Mouse (Mus musculus): Measurements from ENCODE around the gene Rpl39l. TPM values are rescaled to one million over a fixed set of nuclear protein-coding genes. Genes with fewer than 3 reads are reported as not detected.
A peak's percentile ranks its signal among the peaks of the same experiment; 100 is the strongest.

Gene Rpl39l
- not detected in 2 replicates for polyA plus RNA-seq (2015; fragmentation: Nextera tagmentation; extraction: Ambion mirVana)

DNA sequence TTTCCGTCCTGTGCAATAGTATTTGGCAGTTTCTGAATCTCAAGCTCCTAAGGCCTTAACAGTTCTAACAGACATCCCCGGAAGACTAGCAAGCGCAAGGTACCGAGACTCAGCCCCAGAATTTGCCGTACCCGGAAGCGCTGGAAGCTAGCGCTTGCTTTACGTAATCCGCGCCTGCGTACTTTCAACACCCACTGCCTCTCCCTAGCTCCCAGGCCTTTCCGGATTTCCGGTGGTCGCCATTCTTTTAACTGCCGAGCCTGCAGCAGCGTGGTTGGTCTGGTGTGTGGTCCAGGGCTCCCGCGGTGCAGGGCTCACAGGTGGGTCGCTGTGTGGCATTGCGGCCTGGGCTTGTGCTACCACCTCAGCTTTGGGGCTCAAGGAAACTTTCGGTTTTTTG is at the start of gene Rpl39l:
Gene Rpl39l, plus strand, starts transcription at position 222 of the 400 bp plus-strand sequence.
- no peaks in the 10 kb centered on the region for H3K9me3 ChIP-seq (ENCODE audit: control insufficient read depth)
- H3K4me1 ChIP-seq (replicated peaks; ENCODE audit: control insufficient read depth, insufficient read depth, low read length) = no peaks in the 10 kb centered on the region
- no peaks in the 10 kb centered on the region for H3K27me3 ChIP-seq (replicated peaks; ENCODE audit: control insufficient read depth, insufficient read depth, low read length)
- TF ChIP-seq CTCF (IDR thresholded peaks at IDR 0.05; ENCODE audit: low read depth) = no peak
- H3K36me3 ChIP-seq (ENCODE audit: control insufficient read depth, insufficient read depth) = no peaks in the 10 kb centered on the region
- 84% methylated on average over 22 of the region's 22 CpGs for WGBS
- H3K4me3 ChIP-seq (ENCODE audit: low read depth, low read length) = no peak within 1 kb of the TSS
- no peak within 1 kb of the TSS for H3K9ac ChIP-seq (ENCODE audit: low read depth, low read length)
- no peak for ATAC-seq
- no peak within 1 kb of the TSS for H3K4me2 ChIP-seq (replicated peaks; ENCODE audit: low read depth)
- no peak within 1 kb of the TSS for H3K27ac ChIP-seq (ENCODE audit: low read depth, low read length)

- no peak for ATAC-seq
- Histone ChIP-seq H3K9me3 (ENCODE audit: control insufficient read depth) (no peaks in the 10 kb centered on the region; the same call in 1 of the 2 replicates), H3K27me3 (replicated peaks; ENCODE audit: control insufficient read depth, insufficient read depth, low read length) (no peaks in the 10 kb centered on the region), H3K36me3 (ENCODE audit: control insufficient read depth, insufficient read depth) (no peaks in the 10 kb centered on the region), H3K4me3 (ENCODE audit: low read depth, low read length) (no peak overlapping the region), H3K4me2 (replicated peaks; ENCODE audit: low read depth) (no peak overlapping the region), H3K27ac (ENCODE audit: low read depth, low read length) (no peak overlapping the region), H3K4me1 (replicated peaks; ENCODE audit: control insufficient read depth, insufficient read depth, low read length) (no peaks in the 10 kb centered on the region), H3K9ac (ENCODE audit: low read depth, low read length) (no peak overlapping the region)
- 95% methylated on average over 1 of the region's 1 CpGs for WGBS
- TF ChIP-seq CTCF (IDR thresholded peaks at IDR 0.05; ENCODE audit: low read depth) = no peak
Observed at GRCm38 (mm10) chr16:10127586-10127985, 42.4 kb upstream of the Rpl39l start.

- H3K9ac ChIP-seq (ENCODE audit: low read depth, low read length) = no peak overlapping the region
- H3K36me3 ChIP-seq (ENCODE audit: control insufficient read depth, insufficient read depth) = no peaks in the 10 kb centered on the region
- 55% methylated on average over 2 of the region's 2 CpGs for WGBS
- H3K4me2 ChIP-seq (replicated peaks; ENCODE audit: low read depth) = no peak overlapping the region
- H3K9me3 ChIP-seq (ENCODE audit: control insufficient read depth) = no peaks in the 10 kb centered on the region
- ATAC-seq = peak; percentile 71
- H3K27ac ChIP-seq (ENCODE audit: low read depth, low read length) = no peak overlapping the region
- H3K27me3 ChIP-seq (replicated peaks; ENCODE audit: control insufficient read depth, insufficient read depth, low read length) = no peaks in the 10 kb centered on the region
- H3K4me1 ChIP-seq (replicated peaks; ENCODE audit: control insufficient read depth, insufficient read depth, low read length) = no peaks in the 10 kb centered on the region
- no peak for TF ChIP-seq CTCF (IDR thresholded peaks at IDR 0.05; ENCODE audit: low read depth)
- H3K4me3 ChIP-seq (ENCODE audit: low read depth, low read length) = no peak overlapping the region
Observed at GRCm38 (mm10) chr16:10129052-10129911, 40.7 kb upstream of the Rpl39l start.

- Histone ChIP-seq H3K9me3 (ENCODE audit: control insufficient read depth) (no peaks in the 10 kb centered on the region), H3K4me3 (ENCODE audit: low read depth, low read length) (no peak overlapping the region), H3K27ac (ENCODE audit: low read depth, low read length) (no peak overlapping the region), H3K4me2 (replicated peaks; ENCODE audit: low read depth) (no peak overlapping the region), H3K9ac (ENCODE audit: low read depth, low read length) (no peak overlapping the region), H3K4me1 (replicated peaks; ENCODE audit: control insufficient read depth, insufficient read depth, low read length) (no peaks in the 10 kb centered on the region), H3K36me3 (ENCODE audit: control insufficient read depth, insufficient read depth) (no peaks in the 10 kb centered on the region), H3K27me3 (replicated peaks; ENCODE audit: control insufficient read depth, insufficient read depth, low read length) (no peaks in the 10 kb centered on the region)
- no peak for ATAC-seq
- no peak for TF ChIP-seq CTCF (IDR thresholded peaks at IDR 0.05; ENCODE audit: low read depth)
- 49% methylated on average over 2 of the region's 2 CpGs for WGBS
Observed at GRCm38 (mm10) chr16:10143166-10143565, 26.9 kb upstream of the Rpl39l start.

- Histone ChIP-seq H3K4me3 (ENCODE audit: low read depth, low read length) (no peak overlapping the region), H3K9me3 (ENCODE audit: control insufficient read depth) (no peaks in the 10 kb centered on the region), H3K4me2 (replicated peaks; ENCODE audit: low read depth) (no peak overlapping the region), H3K27me3 (replicated peaks; ENCODE audit: control insufficient read depth, insufficient read depth, low read length) (no peaks in the 10 kb centered on the region), H3K4me1 (replicated peaks; ENCODE audit: control insufficient read depth, insufficient read depth, low read length) (no peaks in the 10 kb centered on the region), H3K36me3 (ENCODE audit: control insufficient read depth, insufficient read depth) (no peaks in the 10 kb centered on the region), H3K9ac (ENCODE audit: low read depth, low read length) (no peak overlapping the region), H3K27ac (ENCODE audit: low read depth, low read length) (no peak overlapping the region)
- TF ChIP-seq CTCF (IDR thresholded peaks at IDR 0.05; ENCODE audit: low read depth) = no peak
- WGBS = 92% methylated on average over 5 of the region's 5 CpGs
- no peak for ATAC-seq
Observed at GRCm38 (mm10) chr16:10147401-10147800, 22.6 kb upstream of the Rpl39l start.

DNA sequence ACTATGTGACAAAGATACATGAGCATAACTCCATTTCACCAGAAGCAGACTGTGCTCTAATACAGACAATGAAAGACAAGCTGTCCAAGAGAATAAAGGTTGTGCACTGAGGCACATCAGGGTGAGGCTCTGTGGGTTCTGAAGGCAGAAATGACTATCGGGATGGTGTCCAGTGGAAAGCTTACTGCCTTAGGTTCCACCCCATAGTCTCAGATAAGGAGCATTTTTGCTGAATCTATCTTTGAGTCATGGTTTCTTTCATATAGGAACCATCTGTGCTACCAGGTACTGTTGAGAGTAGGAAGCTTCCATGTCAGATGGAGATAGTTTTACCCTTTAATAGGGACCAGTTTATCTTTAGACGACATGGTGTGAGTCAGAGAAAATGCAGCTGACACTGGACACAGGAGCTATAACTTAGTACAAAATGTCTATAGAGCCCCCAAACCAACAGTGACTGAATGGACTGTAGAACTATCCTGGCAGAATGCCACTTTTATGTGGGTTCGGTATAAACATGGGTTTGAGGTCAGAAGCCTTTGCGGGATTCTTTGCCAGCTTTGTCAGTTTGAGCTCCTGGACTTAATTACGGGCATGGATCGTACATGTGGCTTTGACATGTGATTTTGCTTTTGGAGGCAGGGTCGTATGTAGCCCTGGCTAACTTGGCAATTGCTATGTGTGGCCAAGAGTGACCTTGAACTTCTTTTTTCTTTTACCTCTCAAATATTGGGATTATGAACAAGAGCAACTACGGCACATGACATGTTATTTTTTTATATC is 712 bp upstream of the Rpl39l start:
- Histone ChIP-seq H3K9ac (ENCODE audit: low read depth, low read length) (no peak overlapping the region), H3K4me2 (replicated peaks; ENCODE audit: low read depth) (no peak overlapping the region), H3K4me3 (ENCODE audit: low read depth, low read length) (no peak overlapping the region), H3K36me3 (ENCODE audit: control insufficient read depth, insufficient read depth) (no peaks in the 10 kb centered on the region), H3K4me1 (replicated peaks; ENCODE audit: control insufficient read depth, insufficient read depth, low read length) (no peaks in the 10 kb centered on the region), H3K9me3 (ENCODE audit: control insufficient read depth) (no peaks in the 10 kb centered on the region), H3K27me3 (replicated peaks; ENCODE audit: control insufficient read depth, insufficient read depth, low read length) (no peaks in the 10 kb centered on the region), H3K27ac (ENCODE audit: low read depth, low read length) (no peak overlapping the region)
- WGBS = 88% methylated on average over 8 of the region's 8 CpGs
- no peak for ATAC-seq
- no peak for TF ChIP-seq CTCF (IDR thresholded peaks at IDR 0.05; ENCODE audit: low read depth)

Data from intestine, postnatal 0 days (tissue).